Mouse (Mus musculus) brain, embryonic 14.5 days (tissue): ENCODE measurements around the gene Nrip1.

ENCODE experiments used
- CTCF ChIP-seq: fragments of 200-500 bp; IDR thresholded peaks from 2 replicates; pipeline ENCODE4 v1.5.1; 2012; ENCODE audit warnings: inconsistent platforms, mild to moderate bottlenecking, moderate library complexity, borderline replicate concordance; ENCODE audit not compliant: insufficient read depth, insufficient read length; ENCODE audit errors: extremely low read depth
- POLR2A ChIP-seq: fragments of 200-500 bp; IDR thresholded peaks from 2 replicates; pipeline ENCODE4 v1.6.1; 2012; ENCODE audit warnings: mild to moderate bottlenecking, inconsistent platforms, borderline replicate concordance; ENCODE audit not compliant: poor library complexity, insufficient read depth, insufficient read length, severe bottlenecking; ENCODE audit errors: extremely low read depth

DNA sequence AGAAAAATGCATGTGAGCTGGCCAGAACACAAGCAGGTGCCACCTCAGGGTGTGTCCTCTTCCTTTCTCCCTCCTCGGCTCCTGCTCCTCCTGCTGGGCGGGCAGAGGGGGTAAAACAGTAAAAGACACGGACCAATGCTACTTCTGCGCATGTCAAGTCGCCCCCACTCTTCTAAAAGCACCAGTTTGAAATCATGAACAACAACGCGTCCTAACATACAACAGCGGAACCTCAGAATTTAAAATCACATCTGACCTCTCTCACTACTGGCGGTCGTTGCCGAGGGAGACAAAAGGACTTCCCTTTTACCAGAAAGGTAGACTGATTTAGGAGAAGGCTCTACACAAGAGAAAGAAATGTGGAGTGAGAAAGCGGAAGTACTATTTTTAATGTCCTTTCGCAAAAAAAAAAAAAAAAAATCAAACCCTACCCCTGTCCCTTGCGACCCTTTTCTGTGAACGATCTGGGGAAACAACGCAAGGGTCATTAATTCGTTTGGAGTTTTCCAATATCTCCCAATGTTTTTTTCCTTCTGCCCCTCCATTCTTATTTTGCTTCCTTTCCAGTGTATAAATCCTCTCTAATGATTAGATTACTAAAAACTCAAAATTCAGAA is 7.7 kb downstream of the Nrip1 start:
- no peak for TF ChIP-seq POLR2A
- no peak for TF ChIP-seq CTCF
